Mouse (Mus musculus) hindbrain, embryonic 15.5 days (tissue): ENCODE measurements at regions not wholly inside any gene's neighbourhood (a gene's known extent, or its start where the extent isn't known, plus 50 kb on each side); places are given as distances from the start of the nearest gene placed in this dataset.

ENCODE experiments used
- ATAC-seq: fragments of 200-750 bp; cut with Nextera tagmentation; 2 replicates; pipeline ENCODE4 v1.8.0; 2017; ENCODE audit warnings: low read depth, moderate number of reproducible peaks, moderate TSS enrichment; ENCODE audit not compliant: low FRiP score
- H3K27ac ChIP-seq: fragments of 300-500 bp; sonication (generic); replicated peaks from 2 replicates; pipeline ENCODE4 v1.5.1; 2015; ENCODE audit warnings: mild to moderate bottlenecking, inconsistent platforms
- H3K27me3 ChIP-seq: fragments of 300-500 bp; sonication (generic); 2 replicates; pipeline ENCODE4 v1.6.1; 2015; ENCODE audit warnings: control low read depth, inconsistent platforms
- H3K36me3 ChIP-seq: fragments of 300-500 bp; sonication (generic); 2 replicates; pipeline ENCODE4 v1.6.1; 2015; ENCODE audit warnings: control low read depth, inconsistent platforms
- H3K4me1 ChIP-seq: fragments of 300-500 bp; sonication (generic); replicated peaks from 2 replicates; pipeline ENCODE4 v1.6.1; 2015; ENCODE audit warnings: control low read depth, inconsistent platforms
- H3K4me2 ChIP-seq: fragments of 300-500 bp; sonication (generic); 2 replicates; pipeline ENCODE4 v1.6.1; 2015; ENCODE audit warnings: moderate library complexity, mild to moderate bottlenecking, inconsistent platforms
- H3K4me3 ChIP-seq: fragments of 300-500 bp; sonication (generic); 2 replicates; pipeline ENCODE4 v1.5.1; 2015; ENCODE audit warnings: mild to moderate bottlenecking, inconsistent platforms
- H3K9ac ChIP-seq: fragments of 300-500 bp; sonication (generic); 2 replicates; pipeline ENCODE4 v1.6.1; 2015; ENCODE audit warnings: inconsistent platforms
- H3K9me3 ChIP-seq: fragments of 300-500 bp; sonication (generic); 2 replicates; pipeline ENCODE4 v1.6.1; 2016; ENCODE audit warnings: control low read depth, inconsistent platforms
- WGBS: fragments of 180-500 bp; shearing (Covaris S2); methylation state at CpG from one replicate; pipeline ENCODE4 v1.1.7; 2015; 5-methylcytosine and 5-hydroxymethylcytosine counted together

GRCm38 (mm10) chr1:98268853-98269252 is 152.1 kb upstream of the Slco6d1 start:
- H3K27ac ChIP-seq = no peak overlapping the region
- no peak for ATAC-seq
- no peaks in the 10 kb centered on the region for H3K27me3 ChIP-seq
- no peak overlapping the region for H3K4me3 ChIP-seq
- H3K9me3 ChIP-seq = no peaks in the 10 kb centered on the region
- H3K4me2 ChIP-seq = no peak overlapping the region
- H3K36me3 ChIP-seq = no peaks in the 10 kb centered on the region
- H3K9ac ChIP-seq = no peak overlapping the region
- H3K4me1 ChIP-seq = no peaks in the 10 kb centered on the region
- 82% methylated on average over 2 of the region's 2 CpGs for WGBS

GRCm38 (mm10) chr1:98270212-98270611 is 150.7 kb upstream of the Slco6d1 start:
- H3K27me3 ChIP-seq = no peaks in the 10 kb centered on the region
- no peaks in the 10 kb centered on the region for H3K9me3 ChIP-seq
- H3K9ac ChIP-seq = no peak overlapping the region
- 76% methylated on average over 1 of the region's 1 CpGs for WGBS
- no peak for ATAC-seq
- H3K36me3 ChIP-seq = no peaks in the 10 kb centered on the region
- no peak overlapping the region for H3K4me3 ChIP-seq
- no peak overlapping the region for H3K27ac ChIP-seq
- H3K4me1 ChIP-seq = no peaks in the 10 kb centered on the region
- H3K4me2 ChIP-seq = no peak overlapping the region

GRCm38 (mm10) chr1:98273966-98274616 is 146.8 kb upstream of the Slco6d1 start:
- Histone ChIP-seq H3K9ac (no peak overlapping the region), H3K27me3 (no peaks in the 10 kb centered on the region), H3K36me3 (no peaks in the 10 kb centered on the region), H3K9me3 (no peaks in the 10 kb centered on the region), H3K27ac (no peak overlapping the region), H3K4me2 (no peak overlapping the region), H3K4me1 (no peaks in the 10 kb centered on the region), H3K4me3 (no peak overlapping the region)
- 88% methylated on average over 6 of the region's 6 CpGs for WGBS
- no peak for ATAC-seq

GRCm38 (mm10) chr1:98275524-98275923 is 145.4 kb upstream of the Slco6d1 start:
- no peak for ATAC-seq
- no peaks in the 10 kb centered on the region for H3K36me3 ChIP-seq
- 95% methylated on average over 1 of the region's 1 CpGs for WGBS
- peaks cover 4% of the 10 kb centered on the region; the same call in 1 of the 2 replicates for H3K4me1 ChIP-seq
- H3K4me3 ChIP-seq = no peak overlapping the region
- no peaks in the 10 kb centered on the region for H3K27me3 ChIP-seq
- H3K27ac ChIP-seq = no peak overlapping the region
- H3K9me3 ChIP-seq = no peaks in the 10 kb centered on the region
- no peak overlapping the region for H3K9ac ChIP-seq
- no peak overlapping the region for H3K4me2 ChIP-seq

GRCm38 (mm10) chr1:98279446-98280048 is 141.4 kb upstream of the Slco6d1 start:
- 84% methylated on average over 2 of the region's 2 CpGs for WGBS
- Histone ChIP-seq H3K27ac (no peak overlapping the region), H3K4me3 (no peak overlapping the region), H3K27me3 (no peaks in the 10 kb centered on the region), H3K36me3 (no peaks in the 10 kb centered on the region), H3K9me3 (no peaks in the 10 kb centered on the region), H3K4me2 (no peak overlapping the region), H3K9ac (no peak overlapping the region), H3K4me1 (peaks cover 15% of the 10 kb centered on the region; the same call in 1 of the 2 replicates)
- no peak for ATAC-seq

- Histone ChIP-seq H3K4me3 (no peak overlapping the region), H3K4me1 (peaks cover 15% of the 10 kb centered on the region; the same call in 1 of the 2 replicates), H3K9ac (no peak overlapping the region), H3K4me2 (no peak overlapping the region), H3K9me3 (no peaks in the 10 kb centered on the region), H3K27me3 (no peaks in the 10 kb centered on the region), H3K27ac (peak overlapping the region; percentile 58), H3K36me3 (no peaks in the 10 kb centered on the region)
- ATAC-seq = peak; percentile 30; the same call in 1 of the 2 replicates
- WGBS = 64% methylated on average over 9 of the region's 9 CpGs
Observed at GRCm38 (mm10) chr1:98280263-98281052, 140.5 kb upstream of the Slco6d1 start.

GRCm38 (mm10) chr1:98281053-98281770 is 139.7 kb upstream of the Slco6d1 start:
- peak overlapping the region; percentile 58 for H3K27ac ChIP-seq
- no peaks in the 10 kb centered on the region for H3K36me3 ChIP-seq
- H3K4me2 ChIP-seq = no peak overlapping the region
- H3K4me3 ChIP-seq = no peak overlapping the region
- 43% methylated on average over 2 of the region's 2 CpGs for WGBS
- H3K4me1 ChIP-seq = peaks cover 15% of the 10 kb centered on the region; the same call in 1 of the 2 replicates
- H3K9me3 ChIP-seq = no peaks in the 10 kb centered on the region
- peak; percentile 54 for ATAC-seq
- no peak overlapping the region for H3K9ac ChIP-seq
- H3K27me3 ChIP-seq = no peaks in the 10 kb centered on the region

GRCm38 (mm10) chr1:98281771-98282149 is 139.2 kb upstream of the Slco6d1 start:
- Histone ChIP-seq H3K4me1 (peaks cover 15% of the 10 kb centered on the region; the same call in 1 of the 2 replicates), H3K9me3 (no peaks in the 10 kb centered on the region), H3K4me2 (no peak overlapping the region), H3K27ac (peak overlapping the region; percentile 52), H3K9ac (no peak overlapping the region), H3K4me3 (no peak overlapping the region), H3K36me3 (no peaks in the 10 kb centered on the region), H3K27me3 (no peaks in the 10 kb centered on the region)
- no peak for ATAC-seq
- WGBS = 64% methylated on average over 2 of the region's 2 CpGs

- Histone ChIP-seq H3K9ac (no peak overlapping the region), H3K4me2 (no peak overlapping the region), H3K27me3 (no peaks in the 10 kb centered on the region), H3K9me3 (no peaks in the 10 kb centered on the region), H3K4me3 (no peak overlapping the region), H3K27ac (no peak overlapping the region), H3K4me1 (no peaks in the 10 kb centered on the region), H3K36me3 (no peaks in the 10 kb centered on the region)
- WGBS = 79% methylated on average over 2 of the region's 2 CpGs
- no peak for ATAC-seq
Observed at GRCm38 (mm10) chr1:98303166-98303565, 117.8 kb upstream of the Slco6d1 start.

GRCm38 (mm10) chr1:98306363-98306762 is 114.6 kb upstream of the Slco6d1 start:
- no peak overlapping the region for H3K27ac ChIP-seq
- no peaks in the 10 kb centered on the region for H3K27me3 ChIP-seq
- H3K4me2 ChIP-seq = no peak overlapping the region
- H3K9ac ChIP-seq = no peak overlapping the region
- H3K4me3 ChIP-seq = no peak overlapping the region
- no peaks in the 10 kb centered on the region for H3K9me3 ChIP-seq
- WGBS = 68% methylated on average over 1 of the region's 1 CpGs
- ATAC-seq = no peak
- H3K4me1 ChIP-seq = no peaks in the 10 kb centered on the region
- no peaks in the 10 kb centered on the region for H3K36me3 ChIP-seq

GRCm38 (mm10) chr1:98307519-98307918 is 113.4 kb upstream of the Slco6d1 start:
- no peak overlapping the region for H3K9ac ChIP-seq
- no peak overlapping the region for H3K4me2 ChIP-seq
- H3K36me3 ChIP-seq = no peaks in the 10 kb centered on the region
- WGBS = 97% methylated on average over 2 of the region's 2 CpGs
- no peak overlapping the region for H3K27ac ChIP-seq
- H3K4me3 ChIP-seq = no peak overlapping the region
- no peaks in the 10 kb centered on the region for H3K4me1 ChIP-seq
- no peak for ATAC-seq
- no peaks in the 10 kb centered on the region for H3K9me3 ChIP-seq
- no peaks in the 10 kb centered on the region for H3K27me3 ChIP-seq

- Histone ChIP-seq H3K27me3 (no peaks in the 10 kb centered on the region), H3K9me3 (no peaks in the 10 kb centered on the region), H3K36me3 (no peaks in the 10 kb centered on the region), H3K4me2 (no peak overlapping the region), H3K9ac (no peak overlapping the region), H3K4me1 (no peaks in the 10 kb centered on the region), H3K4me3 (no peak overlapping the region), H3K27ac (no peak overlapping the region)
- 89% methylated on average over 1 of the region's 1 CpGs for WGBS
- no peak for ATAC-seq
Observed at GRCm38 (mm10) chr1:98309894-98310293, 111.0 kb upstream of the Slco6d1 start.
